Mouse (Mus musculus): ENCODE results near the gene Rnaseh2a.

- no peak for TF ChIP-seq POLR2A (IDR thresholded peaks at IDR 0.05; ENCODE audit: control insufficient read depth, low read depth, low read length)
- no peak for TF ChIP-seq CTCF (IDR thresholded peaks at IDR 0.05; ENCODE audit: control insufficient read depth, insufficient read depth, insufficient replicate concordance, low read depth, low read length)
Measured at GRCm38 (mm10) chr8:84986379-84986945, 16.9 kb upstream of the Rnaseh2a start.
